Mouse (Mus musculus) midbrain, embryonic 11.5 days (tissue): Measurements from ENCODE around the gene Odf3. TPM values are rescaled to one million over a fixed set of nuclear protein-coding genes. Genes with fewer than 3 reads are reported as not detected.

Experiments used
- ATAC-seq: fragments of 200-750 bp; cut with Nextera tagmentation; 2 replicates; pipeline ENCODE4 v1.8.0; 2017; ENCODE audit warnings: moderate TSS enrichment, moderate library complexity; ENCODE audit not compliant: low FRiP score
- DNase-seq: peaks from one replicate; pipeline ENCODE4 v3.0.0; 2015; ENCODE audit warnings: low spot score; ENCODE audit errors: missing footprints
- H3K27ac ChIP-seq: fragments of 300-500 bp; sonication (generic); 2 replicates; pipeline ENCODE4 v1.5.1; 2014; ENCODE audit warnings: low read depth, low read length
- H3K27me3 ChIP-seq: fragments of 300-500 bp; sonication (generic); 2 replicates; pipeline ENCODE4 v1.6.1; 2014; ENCODE audit warnings: mild to moderate bottlenecking, low read length, moderate library complexity, mixed read lengths; ENCODE audit not compliant: control insufficient read depth, insufficient read depth
- H3K36me3 ChIP-seq: fragments of 300-500 bp; sonication (generic); 2 replicates; pipeline ENCODE4 v1.6.1; 2014; ENCODE audit warnings: mild to moderate bottlenecking, low read length, moderate library complexity, mixed read lengths; ENCODE audit not compliant: control insufficient read depth, insufficient read depth
- H3K4me1 ChIP-seq: fragments of 300-500 bp; sonication (generic); 2 replicates; pipeline ENCODE4 v1.6.1; 2014; ENCODE audit warnings: low read length; ENCODE audit not compliant: control insufficient read depth, insufficient read depth
- H3K4me2 ChIP-seq: fragments of 300-500 bp; sonication (generic); 2 replicates; pipeline ENCODE4 v1.6.1; 2014; ENCODE audit warnings: mild to moderate bottlenecking, moderate library complexity
- H3K4me3 ChIP-seq: fragments of 300-500 bp; sonication (generic); 2 replicates; pipeline ENCODE4 v1.5.1; 2014; ENCODE audit warnings: low read depth, low read length
- H3K9ac ChIP-seq: fragments of 300-500 bp; sonication (generic); 2 replicates; pipeline ENCODE4 v1.6.1; 2014; ENCODE audit warnings: low read length
- H3K9me3 ChIP-seq: fragments of 300-500 bp; sonication (generic); 2 replicates; pipeline ENCODE4 v1.6.1; 2016; ENCODE audit warnings: low read length; ENCODE audit not compliant: control insufficient read depth
- WGBS: fragments of 180-500 bp; shearing (Covaris S2); extraction: QIAGEN DNeasy Blood & Tissue Kit; methylation state at CpG from one replicate; pipeline ENCODE4 v1.1.7; 2014; 5-methylcytosine and 5-hydroxymethylcytosine counted together
- polyA plus RNA-seq: library from polyadenylated mRNA; unstranded; fragments of >200 nt; fragmentation: Nextera tagmentation; extraction: Ambion mirVana; gene quantifications from 2 replicates; pipeline ENCODE4 v1.2.1, GENCODE M21; 2014

The Odf3 gene
- polyA plus RNA-seq = not detected in 2 replicates

- DNase-seq (peak; percentile 51), ATAC-seq (no peak)
- Histone ChIP-seq H3K27ac (no peak within 1 kb of the TSS), H3K4me2 (no peak within 1 kb of the TSS), H3K4me3 (no peak within 1 kb of the TSS), H3K27me3 (no peaks in the 10 kb centered on the region), H3K9ac (no peak within 1 kb of the TSS), H3K36me3 (peaks cover 4% of the 10 kb centered on the region; the same call in 1 of the 2 replicates), H3K4me1 (no peaks in the 10 kb centered on the region; the same call in 1 of the 2 replicates), H3K9me3 (no peaks in the 10 kb centered on the region)
- WGBS = 74% methylated on average over 11 of the region's 11 CpGs
Observed at GRCm38 (mm10) chr7:140847755-140848580, at the start of gene Odf3. Odf3 (plus strand) TSS chr7:140847805.

- no peak overlapping the region for H3K4me2 ChIP-seq
- H3K27ac ChIP-seq = no peak overlapping the region
Observed at GRCm38 (mm10) chr7:140798212-140798611, 49.4 kb upstream of the Odf3 start.

GRCm38 (mm10) chr7:140802629-140803028, 45.0 kb upstream of the Odf3 start:
- H3K4me2 ChIP-seq = no peak overlapping the region

More at GRCm38 (mm10) chr7:140798212-140798611, 49.4 kb upstream of the Odf3 start:
- Histone ChIP-seq H3K36me3 (no peaks in the 10 kb centered on the region), H3K4me3 (no peak overlapping the region), H3K9me3 (no peaks in the 10 kb centered on the region), H3K27me3 (no peaks in the 10 kb centered on the region), H3K9ac (no peak overlapping the region), H3K4me1 (no peaks in the 10 kb centered on the region)
- DNase-seq = peak; percentile 35
- WGBS = 60% methylated on average over 2 of the region's 2 CpGs
- 0 out of 2 replicates have a peak, but pooled peaks have one; percentile 22 for ATAC-seq

GRCm38 (mm10) chr7:140805704-140806103, 41.9 kb upstream of the Odf3 start:
- DNase-seq (peak; percentile 83), ATAC-seq (0 out of 2 replicates have a peak, but pooled peaks have one; percentile 24)
- no peaks in the 10 kb centered on the region for H3K4me1 ChIP-seq
- no peak overlapping the region for H3K4me2 ChIP-seq
- H3K27me3 ChIP-seq = no peaks in the 10 kb centered on the region
- H3K9me3 ChIP-seq = no peaks in the 10 kb centered on the region
- WGBS = 9% methylated on average over 1 of the region's 1 CpGs
- H3K36me3 ChIP-seq = no peaks in the 10 kb centered on the region
- no peak overlapping the region for H3K9ac ChIP-seq
- H3K4me3 ChIP-seq = no peak overlapping the region
- H3K27ac ChIP-seq = no peak overlapping the region

More at GRCm38 (mm10) chr7:140802629-140803028, 45.0 kb upstream of the Odf3 start:
- H3K27ac ChIP-seq = no peak overlapping the region
- no peaks in the 10 kb centered on the region for H3K27me3 ChIP-seq
- no peaks in the 10 kb centered on the region for H3K36me3 ChIP-seq
- no peak overlapping the region for H3K4me3 ChIP-seq
- 81% methylated on average over 6 of the region's 6 CpGs for WGBS
- no peaks in the 10 kb centered on the region for H3K4me1 ChIP-seq
- DNase-seq (peak; percentile 39), ATAC-seq (no peak)
- H3K9ac ChIP-seq = no peak overlapping the region
- no peaks in the 10 kb centered on the region for H3K9me3 ChIP-seq

GRCm38 (mm10) chr7:140810496-140810895, 37.1 kb upstream of the Odf3 start:
- Histone ChIP-seq H3K9ac (no peak overlapping the region), H3K36me3 (peaks cover 2% of the 10 kb centered on the region; the same call in 1 of the 2 replicates), H3K27me3 (no peaks in the 10 kb centered on the region), H3K4me1 (no peaks in the 10 kb centered on the region), H3K4me2 (no peak overlapping the region), H3K9me3 (no peaks in the 10 kb centered on the region), H3K27ac (no peak overlapping the region), H3K4me3 (no peak overlapping the region)
- WGBS = 92% methylated on average over 6 of the region's 6 CpGs
- ATAC-seq (no peak), DNase-seq (peak; percentile 37)

GRCm38 (mm10) chr7:140811714-140812113, 35.9 kb upstream of the Odf3 start:
- H3K4me3 ChIP-seq = no peak overlapping the region
- WGBS = 76% methylated on average over 13 of the region's 13 CpGs
- H3K36me3 ChIP-seq = peaks cover 2% of the 10 kb centered on the region; the same call in 1 of the 2 replicates
- H3K9me3 ChIP-seq = no peaks in the 10 kb centered on the region
- H3K27ac ChIP-seq = no peak overlapping the region
- no peak overlapping the region for H3K9ac ChIP-seq
- no peaks in the 10 kb centered on the region for H3K27me3 ChIP-seq
- ATAC-seq (no peak), DNase-seq (peak; percentile 64)
- no peaks in the 10 kb centered on the region for H3K4me1 ChIP-seq
- no peak overlapping the region for H3K4me2 ChIP-seq

- H3K9me3 ChIP-seq = no peaks in the 10 kb centered on the region
- no peak for DNase-seq
- no peak overlapping the region for H3K27ac ChIP-seq
- no peak overlapping the region for H3K4me3 ChIP-seq
- WGBS = 91% methylated on average over 12 of the region's 12 CpGs
- no peak for ATAC-seq
- H3K36me3 ChIP-seq = peaks cover 2% of the 10 kb centered on the region; the same call in 1 of the 2 replicates
- no peak overlapping the region for H3K4me2 ChIP-seq
- no peaks in the 10 kb centered on the region for H3K27me3 ChIP-seq
- no peaks in the 10 kb centered on the region for H3K4me1 ChIP-seq
- no peak overlapping the region for H3K9ac ChIP-seq
Observed at GRCm38 (mm10) chr7:140812850-140813249, 34.8 kb upstream of the Odf3 start.

GRCm38 (mm10) chr7:140820173-140820572, 27.4 kb upstream of the Odf3 start:
- H3K9ac ChIP-seq = no peak overlapping the region
- ATAC-seq (no peak), DNase-seq (no peak)
- WGBS = 68% methylated on average over 4 of the region's 4 CpGs
- H3K4me2 ChIP-seq = no peak overlapping the region
- no peak overlapping the region for H3K4me3 ChIP-seq
- H3K27me3 ChIP-seq = no peaks in the 10 kb centered on the region
- no peak overlapping the region for H3K27ac ChIP-seq
- H3K9me3 ChIP-seq = no peaks in the 10 kb centered on the region
- H3K36me3 ChIP-seq = no peaks in the 10 kb centered on the region
- no peaks in the 10 kb centered on the region for H3K4me1 ChIP-seq

GRCm38 (mm10) chr7:140821305-140821652, 26.3 kb upstream of the Odf3 start:
- Histone ChIP-seq H3K9ac (peak overlapping the region; percentile 71), H3K27ac (no peak overlapping the region), H3K4me3 (peak overlapping the region; percentile 49), H3K4me2 (peak overlapping the region; percentile 59), H3K9me3 (no peaks in the 10 kb centered on the region), H3K4me1 (no peaks in the 10 kb centered on the region), H3K27me3 (no peaks in the 10 kb centered on the region), H3K36me3 (no peaks in the 10 kb centered on the region)
- no peak for DNase-seq
- ATAC-seq = peak; percentile 41; the same call in 1 of the 2 replicates
- WGBS = 48% methylated on average over 5 of the region's 5 CpGs
